Mouse (Mus musculus): ENCODE results near the gene Alcam. TPM values are rescaled to one million over a fixed set of nuclear protein-coding genes. Genes with fewer than 3 reads are reported as not detected.

The Alcam gene
- polyA plus RNA-seq, 1 experiment from 2014 or later, result 68.9 TPM

DNA sequence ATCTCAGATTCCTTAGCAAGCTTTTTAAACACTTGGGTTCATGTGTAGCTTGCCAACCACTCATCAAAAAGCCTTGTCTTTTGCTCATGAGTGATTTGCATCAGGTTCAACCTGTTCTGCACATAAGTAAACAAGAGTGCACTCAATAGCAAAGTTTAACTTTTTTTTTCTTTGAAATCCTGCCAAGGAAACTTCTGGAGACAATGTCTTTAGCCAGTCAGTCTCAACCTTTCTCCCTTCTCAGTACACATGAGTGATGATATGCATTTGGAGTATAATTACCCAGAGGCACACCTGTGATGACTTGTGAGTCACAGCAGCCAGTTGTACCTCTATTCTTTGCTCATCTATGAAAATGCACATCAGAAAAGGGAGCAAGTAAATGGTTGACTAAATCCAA is 18.2 kb upstream of the Alcam start:
- H3K36me3 ChIP-seq (ENCODE audit: insufficient read depth, low read length), result no peaks in the 10 kb centered on the region
- H3K27ac ChIP-seq (ENCODE audit: low read length), result no peak overlapping the region
- no peak for TF ChIP-seq CTCF (IDR thresholded peaks at IDR 0.05)
- TF ChIP-seq EP300 (IDR thresholded peaks at IDR 0.05), result peak; percentile 24; the same call in 1 of the 2 replicates
- H3K4me1 ChIP-seq (ENCODE audit: insufficient read depth, low read depth, low read length), result no peaks in the 10 kb centered on the region; the same call in 1 of the 2 replicates
- H3K4me3 ChIP-seq (ENCODE audit: low read depth, low read length), result no peak overlapping the region
- no peaks in the 10 kb centered on the region for H3K27me3 ChIP-seq (replicated peaks; ENCODE audit: insufficient read depth, low read length)
- DNase-seq (ENCODE audit: low spot score) (peak; percentile 57), ATAC-seq (peak; percentile 56)
- H3K9me3 ChIP-seq (ENCODE audit: low read length), result no peaks in the 10 kb centered on the region
- H3K4me2 ChIP-seq (replicated peaks; ENCODE audit: low read depth, low read length), result no peak overlapping the region
- no peak overlapping the region for H3K9ac ChIP-seq (replicated peaks; ENCODE audit: low read depth)

DNA sequence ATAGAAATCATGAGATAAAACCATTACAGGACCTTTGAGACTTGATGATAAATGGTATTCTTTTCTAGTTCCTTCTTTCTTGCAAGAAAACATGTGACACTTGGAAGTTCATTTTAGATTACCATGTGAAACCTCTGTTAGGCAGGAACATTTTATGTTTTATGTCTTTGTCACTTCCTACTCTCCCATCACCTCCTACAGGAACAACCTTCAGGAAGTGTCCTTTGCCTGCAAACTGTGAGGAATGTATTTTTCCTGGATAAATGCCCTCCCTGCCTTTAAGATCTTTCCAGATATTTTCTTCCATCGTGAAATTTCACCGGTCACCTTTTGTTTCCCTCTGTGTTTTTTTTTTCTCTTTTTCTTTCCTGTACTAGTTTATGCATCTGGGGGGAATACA is 17.0 kb upstream of the Alcam start:
- 50% methylated on average over 2 of the region's 2 CpGs for WGBS
- Histone ChIP-seq H3K4me1 (ENCODE audit: insufficient read depth, low read depth, low read length) (no peaks in the 10 kb centered on the region; the same call in 1 of the 2 replicates), H3K9me3 (ENCODE audit: low read length) (no peaks in the 10 kb centered on the region), H3K9ac (replicated peaks; ENCODE audit: low read depth) (no peak overlapping the region), H3K27ac (ENCODE audit: low read length) (no peak overlapping the region), H3K27me3 (replicated peaks; ENCODE audit: insufficient read depth, low read length) (no peaks in the 10 kb centered on the region), H3K36me3 (ENCODE audit: insufficient read depth, low read length) (no peaks in the 10 kb centered on the region), H3K4me3 (ENCODE audit: low read depth, low read length) (no peak overlapping the region), H3K4me2 (replicated peaks; ENCODE audit: low read depth, low read length) (no peak overlapping the region)
- ATAC-seq (no peak), DNase-seq (ENCODE audit: low spot score) (no peak)
- TF ChIP-seq CTCF (IDR thresholded peaks at IDR 0.05) (no peak), EP300 (IDR thresholded peaks at IDR 0.05) (no peak)

DNA sequence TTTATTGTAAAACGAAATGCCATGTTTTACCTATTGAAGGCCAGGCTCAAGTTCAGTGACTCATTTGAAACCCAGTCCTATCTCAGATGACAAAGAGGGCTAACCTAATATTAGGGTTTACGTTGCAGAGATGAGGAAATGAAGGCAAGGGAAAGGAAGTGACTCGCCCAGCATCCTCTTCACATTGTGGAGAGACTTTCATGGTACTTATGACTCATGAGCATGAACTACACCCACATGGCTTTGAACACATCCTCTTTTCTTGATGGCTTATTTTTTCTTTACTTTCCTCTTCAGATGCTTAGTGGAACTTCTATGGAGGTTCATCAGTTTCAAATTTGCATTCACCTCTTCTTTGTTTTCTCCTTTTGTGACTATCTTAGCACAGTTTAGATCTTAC is 16.4 kb upstream of the Alcam start:
- no peak for TF ChIP-seq CTCF (IDR thresholded peaks at IDR 0.05)
- TF ChIP-seq EP300 (IDR thresholded peaks at IDR 0.05), result peak; percentile 46; the same call in 1 of the 2 replicates
- peak; percentile 67 for ATAC-seq
- no peaks in the 10 kb centered on the region; the same call in 1 of the 2 replicates for H3K4me1 ChIP-seq (ENCODE audit: insufficient read depth, low read depth, low read length)

DNA sequence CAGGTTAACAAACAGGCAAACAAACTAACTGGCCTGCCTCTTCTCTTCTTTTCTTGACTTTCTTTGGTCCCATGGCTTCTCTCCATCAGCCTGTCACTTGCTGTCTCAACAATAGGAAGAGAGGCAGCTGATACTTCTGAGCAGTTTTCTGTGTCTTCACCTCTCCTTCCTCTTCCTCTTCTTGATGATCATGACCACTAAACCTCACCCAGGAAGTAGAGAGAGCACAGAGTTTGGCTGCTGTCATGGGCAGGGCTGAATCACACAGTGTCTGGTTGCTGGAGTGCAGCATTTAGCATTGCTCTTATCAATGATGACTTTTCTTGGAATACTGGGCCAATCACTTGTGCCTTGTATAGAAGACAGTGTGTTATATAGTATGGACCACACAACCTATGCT is 14.6 kb upstream of the Alcam start:
- Histone ChIP-seq H3K9ac (replicated peaks; ENCODE audit: low read depth) (no peak overlapping the region), H3K9me3 (ENCODE audit: low read length) (no peaks in the 10 kb centered on the region), H3K36me3 (ENCODE audit: insufficient read depth, low read length) (no peaks in the 10 kb centered on the region), H3K27me3 (replicated peaks; ENCODE audit: insufficient read depth, low read length) (no peaks in the 10 kb centered on the region), H3K4me2 (replicated peaks; ENCODE audit: low read depth, low read length) (no peak overlapping the region), H3K4me3 (ENCODE audit: low read depth, low read length) (no peak overlapping the region), H3K27ac (ENCODE audit: low read length) (no peak overlapping the region), H3K4me1 (ENCODE audit: insufficient read depth, low read depth, low read length) (no peaks in the 10 kb centered on the region; the same call in 1 of the 2 replicates)
- no peak for TF ChIP-seq CTCF (IDR thresholded peaks at IDR 0.05)
- TF ChIP-seq EP300 (IDR thresholded peaks at IDR 0.05), result no peak
- ATAC-seq (no peak), DNase-seq (ENCODE audit: low spot score) (no peak)

More for the DNA sequence above, 16.4 kb upstream of the Alcam start:
- H3K36me3 ChIP-seq (ENCODE audit: insufficient read depth, low read length), result no peaks in the 10 kb centered on the region
- H3K4me3 ChIP-seq (ENCODE audit: low read depth, low read length), result no peak overlapping the region
- 63% methylated on average over 3 of the region's 3 CpGs for WGBS
- no peak overlapping the region for H3K27ac ChIP-seq (ENCODE audit: low read length)
- no peak overlapping the region for H3K9ac ChIP-seq (replicated peaks; ENCODE audit: low read depth)
- H3K27me3 ChIP-seq (replicated peaks; ENCODE audit: insufficient read depth, low read length), result no peaks in the 10 kb centered on the region
- H3K4me2 ChIP-seq (replicated peaks; ENCODE audit: low read depth, low read length), result no peak overlapping the region
- peak; percentile 54 for DNase-seq (ENCODE audit: low spot score)
- no peaks in the 10 kb centered on the region for H3K9me3 ChIP-seq (ENCODE audit: low read length)

DNA sequence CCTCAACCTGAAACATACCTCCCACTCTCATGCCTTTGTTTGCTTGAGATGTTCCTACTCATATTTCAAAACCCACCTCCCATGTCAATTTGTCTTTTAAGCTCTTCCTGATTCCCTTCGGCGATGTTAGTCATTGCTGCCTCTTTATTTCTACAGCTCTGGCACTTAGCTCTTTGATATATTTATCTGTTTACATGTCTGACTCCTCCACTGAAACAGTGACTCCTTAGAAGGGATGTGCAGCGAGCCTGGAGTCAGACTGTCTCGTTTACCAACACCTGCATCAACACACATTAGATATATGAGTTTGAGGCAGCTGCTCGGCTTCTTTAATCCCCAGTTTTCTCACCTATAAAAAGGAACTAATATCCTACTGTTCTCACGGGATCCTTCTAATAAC is 12.9 kb upstream of the Alcam start:
- no peak overlapping the region for H3K4me2 ChIP-seq (replicated peaks; ENCODE audit: low read depth, low read length)
- no peak for DNase-seq (ENCODE audit: low spot score)

DNA sequence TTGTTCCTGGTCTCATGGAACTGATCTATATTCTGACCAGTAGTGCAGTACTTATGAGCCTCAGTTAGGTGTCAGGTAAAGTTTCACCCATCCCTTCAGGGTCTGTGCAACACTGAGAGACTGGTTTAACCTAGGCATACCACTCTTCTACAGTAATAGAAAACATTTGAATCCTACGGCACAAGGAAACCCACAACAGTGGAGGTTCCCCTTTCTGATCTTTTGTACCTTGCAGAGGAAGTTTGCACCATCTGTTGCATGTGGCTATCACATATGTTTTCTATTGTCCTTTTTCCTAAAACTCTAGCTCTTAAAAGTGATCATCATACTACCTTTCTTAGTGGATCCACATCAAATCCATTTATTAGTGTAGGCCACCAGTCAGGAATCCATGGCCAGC is 10.7 kb upstream of the Alcam start:
- no peaks in the 10 kb centered on the region for H3K36me3 ChIP-seq (ENCODE audit: insufficient read depth, low read length)
- WGBS, result 82% methylated on average over 1 of the region's 1 CpGs
- no peak overlapping the region for H3K4me3 ChIP-seq (ENCODE audit: low read depth, low read length)
- no peaks in the 10 kb centered on the region for H3K27me3 ChIP-seq (replicated peaks; ENCODE audit: insufficient read depth, low read length)
- no peak overlapping the region for H3K27ac ChIP-seq (ENCODE audit: low read length)
- H3K9ac ChIP-seq (replicated peaks; ENCODE audit: low read depth), result no peak overlapping the region
- no peak overlapping the region for H3K4me2 ChIP-seq (replicated peaks; ENCODE audit: low read depth, low read length)
- no peaks in the 10 kb centered on the region for H3K4me1 ChIP-seq (ENCODE audit: insufficient read depth, low read depth, low read length)
- no peak for DNase-seq (ENCODE audit: low spot score)
- no peaks in the 10 kb centered on the region for H3K9me3 ChIP-seq (ENCODE audit: low read length)
- ATAC-seq, result no peak
- TF ChIP-seq EP300 (IDR thresholded peaks at IDR 0.05), result no peak
- TF ChIP-seq CTCF (IDR thresholded peaks at IDR 0.05), result no peak

More for the DNA sequence above, 12.9 kb upstream of the Alcam start:
- Histone ChIP-seq H3K4me3 (ENCODE audit: low read depth, low read length) (no peak overlapping the region), H3K9ac (replicated peaks; ENCODE audit: low read depth) (no peak overlapping the region), H3K27ac (ENCODE audit: low read length) (no peak overlapping the region), H3K27me3 (replicated peaks; ENCODE audit: insufficient read depth, low read length) (no peaks in the 10 kb centered on the region), H3K9me3 (ENCODE audit: low read length) (no peaks in the 10 kb centered on the region), H3K4me1 (ENCODE audit: insufficient read depth, low read depth, low read length) (no peaks in the 10 kb centered on the region; the same call in 1 of the 2 replicates), H3K36me3 (ENCODE audit: insufficient read depth, low read length) (no peaks in the 10 kb centered on the region)
- 65% methylated on average over 6 of the region's 6 CpGs for WGBS
- TF ChIP-seq CTCF (IDR thresholded peaks at IDR 0.05) (no peak), EP300 (IDR thresholded peaks at IDR 0.05) (no peak)
- ATAC-seq, result no peak

Measured in lung, postnatal 0 days (tissue).